Mouse (Mus musculus) MEL (cell line): Measurements from ENCODE around the gene Rln3. TPM values are rescaled to one million over a fixed set of nuclear protein-coding genes. Genes with fewer than 3 reads are reported as not detected.

Experiments used
- DNase-seq: peaks from one replicate; pipeline ENCODE4 v3.0.0; 2011; ENCODE audit warnings: low read depth, low spot score
- H3K27ac ChIP-seq: 2 replicates; pipeline ENCODE4 v1.5.1; 2012; ENCODE audit warnings: low read depth, mild to moderate bottlenecking, control low read depth, low read length, moderate library complexity; ENCODE audit not compliant: control insufficient read depth
- H3K27me3 ChIP-seq, 2 experiments: fragments of 150-350 bp in 1 of 2; sonication (generic) in 1 of 2; 2 replicates each; pipeline ENCODE4 v1.6.1; 2012; ENCODE audit warnings: low read length in 2 of 2, mild to moderate bottlenecking in 2 of 2, improper control_type of control experiment in 1 of 2, moderate library complexity in 1 of 2; ENCODE audit not compliant: insufficient read depth in 2 of 2, control insufficient read depth in 1 of 2
- H3K36me3 ChIP-seq, 2 experiments: 2 replicates each; pipeline ENCODE4 v1.6.1; 2012 to 2014; ENCODE audit warnings: low read length in 2 of 2, improper control_type of control experiment in 1 of 2, inconsistent platforms in 1 of 2, mild to moderate bottlenecking in 1 of 2; ENCODE audit not compliant: insufficient read depth in 2 of 2, control insufficient read depth in 1 of 2
- H3K4me1 ChIP-seq, 2 experiments: fragments of 150-350 bp in 1 of 2; sonication (generic) in 1 of 2; 2 replicates each; pipeline ENCODE4 v1.6.1; 2012; ENCODE audit warnings: low read length in 2 of 2, improper control_type of control experiment in 1 of 2, mild to moderate bottlenecking in 1 of 2; ENCODE audit not compliant: insufficient read depth in 2 of 2, control insufficient read depth in 1 of 2
- H3K4me3 ChIP-seq, 2 experiments: fragments of 150-350 bp in 1 of 2; sonication (generic) in 1 of 2; 2 replicates each; pipeline ENCODE4 v1.5.1; 2012; ENCODE audit warnings: low read depth in 2 of 2, low read length in 2 of 2, mild to moderate bottlenecking in 2 of 2, moderate library complexity in 2 of 2, control low read depth in 1 of 2, improper control_type of control experiment in 1 of 2; ENCODE audit not compliant: control insufficient read depth in 1 of 2, insufficient read depth in 1 of 2
- H3K79me2 ChIP-seq: 2 replicates; pipeline ENCODE4 v1.6.1; 2012; ENCODE audit warnings: mild to moderate bottlenecking, low read length, moderate library complexity; ENCODE audit not compliant: control insufficient read depth, poor library complexity, insufficient read depth
- H3K9ac ChIP-seq: 2 replicates; pipeline ENCODE4 v1.6.1; 2012; ENCODE audit warnings: low read depth, mild to moderate bottlenecking, control low read depth, low read length, moderate library complexity; ENCODE audit not compliant: control insufficient read depth, poor library complexity, severe bottlenecking
- H3K9me3 ChIP-seq: fragments of 150-350 bp; sonication (generic); replicated peaks from 2 replicates; pipeline ENCODE4 v1.6.1; 2012; ENCODE audit warnings: mild to moderate bottlenecking, low read length, improper control_type of control experiment, moderate library complexity; ENCODE audit not compliant: insufficient read depth
- BHLHE40 ChIP-seq: IDR thresholded peaks from 2 replicates; pipeline ENCODE4 v1.6.1; 2012; ENCODE audit warnings: low read depth, mild to moderate bottlenecking, inconsistent platforms, low read length, improper control_type of control experiment, borderline replicate concordance
- CHD1 ChIP-seq: IDR thresholded peaks from 2 replicates; pipeline ENCODE4 v1.6.1; 2012; ENCODE audit warnings: low read depth, mild to moderate bottlenecking, inconsistent platforms, low read length, improper control_type of control experiment
- GABPA ChIP-seq: IDR thresholded peaks from 2 replicates; pipeline ENCODE4 v1.6.1; 2012; ENCODE audit warnings: low read depth, mild to moderate bottlenecking, inconsistent platforms, low read length, improper control_type of control experiment, moderate library complexity
- GATA1 ChIP-seq: IDR thresholded peaks from 2 replicates; pipeline ENCODE4 v1.6.1; 2011; ENCODE audit warnings: low read depth, low read length, improper control_type of control experiment
- JUND ChIP-seq: IDR thresholded peaks from 2 replicates; pipeline ENCODE4 v1.6.1; 2011; ENCODE audit warnings: low read depth, mild to moderate bottlenecking, improper control_type of control experiment, low read length
- MAFK ChIP-seq: IDR thresholded peaks from 2 replicates; pipeline ENCODE4 v1.6.1; 2011; ENCODE audit warnings: low read depth, mild to moderate bottlenecking, low read length, improper control_type of control experiment, borderline replicate concordance
- MEF2A ChIP-seq: IDR thresholded peaks from 2 replicates; pipeline ENCODE4 v1.6.1; 2014; ENCODE audit warnings: low read depth, mild to moderate bottlenecking, inconsistent platforms, low read length, improper control_type of control experiment; ENCODE audit not compliant: poor library complexity, insufficient replicate concordance, severe bottlenecking; ENCODE audit errors: extremely low read depth
- NELFE ChIP-seq: IDR thresholded peaks from 2 replicates; pipeline ENCODE4 v1.6.1; 2011; ENCODE audit warnings: low read depth, low read length, improper control_type of control experiment
- POLR2A ChIP-seq, 2 experiments: IDR thresholded peaks; 2 replicates each; pipeline ENCODE4 v1.6.1; 2011 to 2012; ENCODE audit warnings: low read length in 2 of 2, mild to moderate bottlenecking in 2 of 2, control low read depth in 1 of 2, improper control_type of control experiment in 1 of 2, low read depth in 1 of 2, moderate library complexity in 1 of 2; ENCODE audit not compliant: control insufficient read depth in 1 of 2, insufficient read depth in 1 of 2, poor library complexity in 1 of 2
- POLR2AphosphoS2 ChIP-seq: IDR thresholded peaks from 2 replicates; pipeline ENCODE4 v1.6.1; 2011; ENCODE audit warnings: low read length, improper control_type of control experiment
- RAD21 ChIP-seq: IDR thresholded peaks from 2 replicates; pipeline ENCODE4 v1.6.1; 2011; ENCODE audit warnings: mild to moderate bottlenecking, low read depth, low read length, improper control_type of control experiment
- RCOR1 ChIP-seq: IDR thresholded peaks from 2 replicates; pipeline ENCODE4 v1.6.1; 2012; ENCODE audit warnings: low read depth, mild to moderate bottlenecking, inconsistent platforms, low read length, improper control_type of control experiment
- TCF12 ChIP-seq: IDR thresholded peaks from 2 replicates; pipeline ENCODE4 v1.6.1; 2014; ENCODE audit warnings: low read depth, mild to moderate bottlenecking, inconsistent platforms, low read length, improper control_type of control experiment, moderate library complexity
- UBTF ChIP-seq: IDR thresholded peaks from 2 replicates; pipeline ENCODE4 v1.6.1; 2012; ENCODE audit warnings: low read depth, mild to moderate bottlenecking, inconsistent platforms, low read length, improper control_type of control experiment, moderate library complexity, borderline replicate concordance; ENCODE audit not compliant: insufficient read depth
- USF1 ChIP-seq: IDR thresholded peaks from 2 replicates; pipeline ENCODE4 v1.6.1; 2014; ENCODE audit warnings: low read depth, mild to moderate bottlenecking, inconsistent platforms, low read length, improper control_type of control experiment, moderate library complexity
- USF2 ChIP-seq, 2 experiments: IDR thresholded peaks; 2 replicates each; pipeline ENCODE4 v1.6.1; 2011 to 2012; ENCODE audit warnings: improper control_type of control experiment in 2 of 2, low read length in 2 of 2, borderline replicate concordance in 1 of 2, inconsistent platforms in 1 of 2, low read depth in 1 of 2, mild to moderate bottlenecking in 1 of 2; ENCODE audit not compliant: insufficient read depth in 1 of 2
- polyA plus RNA-seq, 2 experiments: library from polyadenylated mRNA; stranded (reverse) in 1 of 2; unstranded in 1 of 2; fragments of >175 nt in 1 of 2; fragments of >200 nt in 1 of 2; gene quantifications; 2 replicates each; pipeline versions ENCODE4 v1.2.1 to v1.2.4; 2012; ENCODE audit warnings: low replicate concordance in 2 of 2, low read depth in 1 of 2; ENCODE audit not compliant: insufficient read length in 2 of 2, insufficient read depth in 1 of 2, missing spikeins in 1 of 2
- total RNA-seq: library from RNA; depleted of rRNA; stranded (reverse); fragments of 300-350 nt; gene quantifications from 2 replicates; pipeline ENCODE4 v1.2.3, GENCODE M21; 2012

Gene Rln3
- total and polyA plus RNA-seq, 3 experiments = not detected

DNA sequence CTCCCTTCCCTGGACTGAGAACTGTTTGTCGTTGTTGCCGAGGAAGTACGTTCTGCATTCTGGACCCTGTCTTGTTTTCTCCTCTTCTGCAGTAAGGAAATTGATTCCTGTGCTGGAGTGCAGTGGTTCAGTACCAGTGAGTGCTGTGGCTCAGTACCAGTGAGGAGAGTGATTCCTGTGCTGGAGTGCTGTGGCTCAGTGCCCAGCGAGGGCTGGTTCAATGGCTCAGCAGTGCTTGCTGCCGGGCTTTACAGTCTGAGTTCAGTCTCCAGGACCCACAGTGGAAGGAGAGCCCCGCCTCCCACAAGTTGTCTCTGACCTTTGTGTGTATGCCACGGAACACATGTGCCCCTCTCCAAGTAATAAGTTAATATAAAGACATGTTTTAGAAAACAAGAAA lies 42.4 kb upstream of the Rln3 start:
- H3K4me3 ChIP-seq = no peak overlapping the region
- H3K4me1 ChIP-seq = no peaks in the 10 kb centered on the region
- TF ChIP-seq JUND (no peak), TCF12 (no peak), UBTF (no peak), USF1 (no peak), NELFE (no peak), BHLHE40 (no peak), POLR2AphosphoS2 (no peak)
- TF ChIP-seq, all 39 proteins: peak for 0
- DNase-seq = no peak
- Histone ChIP-seq H3K79me2 (no peaks in the 10 kb centered on the region), H3K27ac (no peak overlapping the region), H3K9me3 (no peaks in the 10 kb centered on the region), H3K9ac (no peak overlapping the region), H3K27me3 (no peaks in the 10 kb centered on the region), H3K36me3 (no peaks in the 10 kb centered on the region)

DNA sequence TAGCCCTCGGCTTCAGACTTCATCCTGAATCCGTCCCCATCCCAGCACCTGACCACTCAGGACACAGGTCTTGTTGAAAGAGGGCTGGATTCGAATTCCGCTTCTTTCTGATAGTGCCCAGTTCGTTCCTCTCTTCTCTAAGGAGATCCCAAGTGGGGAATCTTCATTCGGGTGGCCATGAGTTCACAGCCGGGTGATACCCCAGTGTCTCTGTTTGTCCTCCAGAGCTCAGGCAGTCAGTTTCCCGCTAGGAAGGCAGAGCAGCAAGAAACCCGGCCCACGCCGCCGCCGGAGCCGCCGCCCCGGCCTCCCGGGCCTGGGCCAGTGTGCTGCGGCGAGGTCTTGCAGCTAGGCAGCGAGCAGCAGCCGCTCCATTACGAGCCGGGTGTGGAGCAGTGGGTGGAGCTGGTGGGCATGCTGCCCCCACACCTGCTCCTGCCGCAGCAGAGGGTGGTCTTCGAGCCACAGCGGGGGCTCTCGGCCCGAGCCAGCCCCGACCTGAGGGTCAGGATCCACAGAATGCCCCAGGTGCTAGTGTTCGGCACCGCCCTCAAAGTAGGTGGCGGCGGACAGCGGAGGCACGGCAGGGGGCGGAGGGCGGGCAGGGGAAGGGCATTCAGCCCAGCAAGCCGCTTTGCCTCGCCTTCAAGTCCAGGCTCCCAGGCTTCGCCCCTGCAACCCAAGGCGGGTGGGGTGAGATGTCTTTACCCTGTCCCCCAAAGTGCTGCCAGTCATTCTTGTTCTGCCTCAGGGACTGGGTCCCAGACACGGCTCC lies 39.7 kb upstream of the Rln3 start:
- H3K4me3 ChIP-seq = no peak overlapping the region
- no peaks in the 10 kb centered on the region for H3K36me3 ChIP-seq
- H3K9me3 ChIP-seq = no peaks in the 10 kb centered on the region
- DNase-seq = no peak
- H3K27me3 ChIP-seq = no peaks in the 10 kb centered on the region
- no peak overlapping the region for H3K27ac ChIP-seq
- H3K4me1 ChIP-seq = no peaks in the 10 kb centered on the region
- TF ChIP-seq TCF12 = no peak
- no peak for TF ChIP-seq JUND
- no peak for TF ChIP-seq MAFK
- TF ChIP-seq USF1 = no peak
- TF ChIP-seq GATA1 = no peak
- no peak for TF ChIP-seq RCOR1
- no peak for TF ChIP-seq CHD1
- no peak for TF ChIP-seq POLR2AphosphoS2
- TF ChIP-seq MEF2A = no peak
- no peak for TF ChIP-seq BHLHE40
- no peak for TF ChIP-seq POLR2A (IDR thresholded peaks at IDR 0.05; ENCODE audit: control insufficient read depth in 1 of 2, insufficient read depth in 1 of 2, low read depth in 1 of 2, low read length in 2 of 2, poor library complexity in 1 of 2)
- no peak overlapping the region for H3K9ac ChIP-seq
- no peaks in the 10 kb centered on the region for H3K79me2 ChIP-seq

DNA sequence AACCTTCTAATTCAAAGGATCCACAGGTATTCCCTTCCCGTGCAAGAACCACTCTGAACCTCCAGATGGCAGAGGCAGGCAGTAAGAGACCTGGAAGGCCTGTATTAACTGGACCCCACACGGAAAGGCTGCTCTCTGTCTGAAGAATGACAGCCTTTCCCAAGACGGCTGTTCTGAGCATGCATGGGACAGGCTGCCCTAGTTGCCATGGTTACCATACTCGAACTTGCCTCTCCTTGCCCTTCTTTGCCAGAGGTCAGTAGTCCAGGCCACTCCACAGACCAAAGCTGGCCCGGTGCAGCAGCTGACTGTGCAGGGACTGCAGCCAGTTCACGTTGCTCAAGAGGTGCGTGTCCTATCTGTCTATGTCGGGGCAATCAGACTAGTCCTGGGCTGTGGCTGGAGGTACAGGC lies 39.0 kb upstream of the Rln3 start:
- DNase-seq = no peak
- H3K4me3 ChIP-seq = no peak overlapping the region
- no peak overlapping the region for H3K9ac ChIP-seq
- H3K9me3 ChIP-seq = no peaks in the 10 kb centered on the region
- TF ChIP-seq GABPA (no peak), USF2 (IDR thresholded peaks at IDR 0.05; ENCODE audit: borderline replicate concordance in 1 of 2, insufficient read depth in 1 of 2, low read depth in 1 of 2, low read length in 2 of 2) (no peak), RAD21 (no peak), POLR2AphosphoS2 (no peak), POLR2A (IDR thresholded peaks at IDR 0.05; ENCODE audit: control insufficient read depth in 1 of 2, insufficient read depth in 1 of 2, low read depth in 1 of 2, low read length in 2 of 2, poor library complexity in 1 of 2) (no peak), JUND (no peak)
- H3K27me3 ChIP-seq = no peaks in the 10 kb centered on the region
- no peaks in the 10 kb centered on the region for H3K4me1 ChIP-seq
- no peak overlapping the region for H3K27ac ChIP-seq
- no peaks in the 10 kb centered on the region for H3K79me2 ChIP-seq
- H3K36me3 ChIP-seq = no peaks in the 10 kb centered on the region
